Mouse (Mus musculus) bone marrow macrophage, adult 2 months (primary cell): ENCODE measurements around the gene Fto.

Experiments used
- CTCF ChIP-seq: IDR thresholded peaks from 2 replicates; pipeline ENCODE4 v1.5.1; 2012; ENCODE audit warnings: low read depth, mild to moderate bottlenecking, low read length, moderate library complexity
- POLR2A ChIP-seq: IDR thresholded peaks from 2 replicates; pipeline ENCODE4 v1.6.1; 2012; ENCODE audit warnings: mild to moderate bottlenecking, low read depth, low read length, borderline replicate concordance

DNA sequence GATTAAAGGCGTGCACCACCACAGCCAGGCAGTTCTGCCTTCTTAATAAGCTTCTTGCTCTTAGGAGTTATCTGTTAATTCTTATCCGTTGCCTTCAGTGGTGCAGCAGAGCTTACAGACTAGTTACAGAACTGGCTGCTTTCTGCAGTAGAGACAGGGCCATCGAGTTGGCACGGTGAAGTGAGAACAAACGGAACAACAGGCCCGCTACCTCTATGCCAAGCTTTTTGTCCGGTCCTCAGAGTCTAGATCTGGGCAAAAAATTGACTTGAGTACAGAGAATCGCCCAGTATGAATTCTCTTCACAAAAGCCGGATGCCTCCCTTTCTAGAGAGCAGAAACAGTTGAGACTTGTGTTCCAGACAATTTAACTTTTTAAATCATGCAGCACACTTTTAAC lies 290.4 kb downstream of the Fto start:
- TF ChIP-seq CTCF = no peak
- TF ChIP-seq POLR2A = no peak
